Comparison of ENCODE assay signal across 8 mouse cellular contexts in genomic region chr13:64248161-64248774, GRCm38 (mm10). TPM values are rescaled to one million over a fixed set of nuclear protein-coding genes. Genes with fewer than 3 reads are reported as not detected.
DNase-seq lines count a peak whose midpoint lies in the region.

No protein-coding gene starts in this region.

- no peaks in the 10 kb centered on the region for H3K36me3 ChIP-seq in erythroblast, embryonic 14.5 days (ENCODE audit: control insufficient read depth)
- H3K36me3 ChIP-seq in splenic B cell, adult 2 months (ENCODE audit: control insufficient read depth, insufficient read depth, low read length, poor library complexity, severe bottlenecking) = peaks cover 2% of the 10 kb centered on the region; the same call in 1 of the 2 replicates

- H3K4me3 ChIP-seq in erythroblast, embryonic 14.5 days (replicated peaks) = peak overlapping the region; percentile 77

- DNase-seq in CD4-positive, CD25-positive, alpha-beta regulatory T cell, adult 2 months (ENCODE audit: low read depth, low spot score) = peak; percentile 80
- DNase-seq in adrenal gland, adult (ENCODE audit: inconsistent age in 2 of 2, low spot score in 1 of 2) = peak; percentile 78 to 91
- peak; percentile 82 to 83 for DNase-seq in heart, postnatal 10 days
- DNase-seq in kidney, postnatal 4 days = peak; percentile 73 to 83
- peak; percentile 39 for DNase-seq in mesoderm, embryonic 11.5 days (ENCODE audit: low read depth, low spot score)
- DNase-seq in splenic B cell, adult 2 months (ENCODE audit: low read depth, low spot score) = peak; percentile 68
- no peak for DNase-seq in right cerebral cortex, postnatal 25 days

- peaks cover 18% of the 10 kb centered on the region for H3K4me1 ChIP-seq in erythroblast, embryonic 14.5 days (ENCODE audit: control insufficient read depth)

- intact Hi-C loops in heart, postnatal 10 days (cut with DNase I) = loop anchor here (2.0 kb wide), 2 partner anchors 59 to 185 kb away; partner anchors contain the start of gene Cdk20

- no peaks in the 10 kb centered on the region for H3K27me3 ChIP-seq in erythroblast, embryonic 14.5 days (ENCODE audit: control insufficient read depth)
- H3K27me3 ChIP-seq in splenic B cell, adult 2 months (ENCODE audit: control insufficient read depth, insufficient read depth, low read length, poor library complexity, severe bottlenecking) = no peaks in the 10 kb centered on the region

- H3K9me3 ChIP-seq in erythroblast, embryonic 14.5 days (ENCODE audit: control insufficient read depth, low read length) = no peaks in the 10 kb centered on the region

RNA-seq across cellular contexts. Expression of gene Cdc14b, which starts 26.8 kb away (rescaled TPM):
- polyA plus RNA-seq in erythroblast, embryonic 14.5 days (2012) = 0.01 TPM in 1 of 2 replicates, not detected in the other
- 10 to 100 TPM in 1 of 2 experiments, 1 to 10 TPM in 1; 9.3 to 10.3 TPM for total RNA-seq in heart, postnatal 10 days (2021)
